Mouse (Mus musculus): ENCODE results near the gene Olfr877. TPM values are rescaled to one million over a fixed set of nuclear protein-coding genes. Genes with fewer than 3 reads are reported as not detected.

Gene Olfr877
- not detected in 2 replicates for polyA plus RNA-seq (2014; fragmentation: Nextera tagmentation; extraction: Ambion mirVana)

GRCm38 (mm10) chr9:37853969-37854368, at the start of gene Olfr877:
TSS of gene Olfr877 (plus strand) at chr9:37854269.
- H3K27me3 ChIP-seq (replicated peaks; ENCODE audit: control insufficient read depth, insufficient read depth, low read length): no peaks in the 10 kb centered on the region
- no peaks in the 10 kb centered on the region for H3K4me1 ChIP-seq (replicated peaks; ENCODE audit: control insufficient read depth, insufficient read depth, low read length)
- DNase-seq (ENCODE audit: low spot score): no peak
- no peak within 1 kb of the TSS for H3K9ac ChIP-seq (ENCODE audit: low read length)
- no peak within 1 kb of the TSS for H3K4me2 ChIP-seq (ENCODE audit: low read length)
- no peaks in the 10 kb centered on the region for H3K36me3 ChIP-seq (ENCODE audit: control insufficient read depth, insufficient read depth, low read length)
- H3K4me3 ChIP-seq (ENCODE audit: low read depth, low read length): no peak within 1 kb of the TSS
- 85% methylated on average over 4 of the region's 4 CpGs for WGBS
- no peak within 1 kb of the TSS for H3K27ac ChIP-seq (ENCODE audit: low read depth)
- no peaks in the 10 kb centered on the region for H3K9me3 ChIP-seq (ENCODE audit: control insufficient read depth, low read length)
- ATAC-seq (replicated peaks; ENCODE audit: low FRiP score, low TSS enrichment, low read depth): no peak

GRCm38 (mm10) chr9:37807235-37807634, 46.8 kb upstream of the Olfr877 start:
- no peak overlapping the region for H3K4me2 ChIP-seq (ENCODE audit: low read length)
- DNase-seq (ENCODE audit: low spot score) (no peak), ATAC-seq (replicated peaks; ENCODE audit: low FRiP score, low TSS enrichment, low read depth) (no peak)
- H3K4me3 ChIP-seq (ENCODE audit: low read depth, low read length): no peak overlapping the region
- H3K4me1 ChIP-seq (replicated peaks; ENCODE audit: control insufficient read depth, insufficient read depth, low read length): no peaks in the 10 kb centered on the region
- no peaks in the 10 kb centered on the region for H3K36me3 ChIP-seq (ENCODE audit: control insufficient read depth, insufficient read depth, low read length)
- H3K27ac ChIP-seq (ENCODE audit: low read depth): no peak overlapping the region
- H3K27me3 ChIP-seq (replicated peaks; ENCODE audit: control insufficient read depth, insufficient read depth, low read length): no peaks in the 10 kb centered on the region
- H3K9ac ChIP-seq (ENCODE audit: low read length): no peak overlapping the region
- no peaks in the 10 kb centered on the region for H3K9me3 ChIP-seq (ENCODE audit: control insufficient read depth, low read length)

GRCm38 (mm10) chr9:37808456-37808855, 45.6 kb upstream of the Olfr877 start:
- WGBS: 89% methylated on average over 3 of the region's 3 CpGs
- DNase-seq (ENCODE audit: low spot score): no peak
- no peak overlapping the region for H3K27ac ChIP-seq (ENCODE audit: low read depth)
- H3K9ac ChIP-seq (ENCODE audit: low read length): no peak overlapping the region
- no peaks in the 10 kb centered on the region for H3K27me3 ChIP-seq (replicated peaks; ENCODE audit: control insufficient read depth, insufficient read depth, low read length)
- H3K36me3 ChIP-seq (ENCODE audit: control insufficient read depth, insufficient read depth, low read length): no peaks in the 10 kb centered on the region
- H3K4me2 ChIP-seq (ENCODE audit: low read length): no peak overlapping the region
- no peaks in the 10 kb centered on the region for H3K4me1 ChIP-seq (replicated peaks; ENCODE audit: control insufficient read depth, insufficient read depth, low read length)
- H3K4me3 ChIP-seq (ENCODE audit: low read depth, low read length): no peak overlapping the region
- ATAC-seq (replicated peaks; ENCODE audit: low FRiP score, low TSS enrichment, low read depth): no peak
- H3K9me3 ChIP-seq (ENCODE audit: control insufficient read depth, low read length): no peaks in the 10 kb centered on the region

GRCm38 (mm10) chr9:37808976-37809375, 45.1 kb upstream of the Olfr877 start:
- no peaks in the 10 kb centered on the region for H3K4me1 ChIP-seq (replicated peaks; ENCODE audit: control insufficient read depth, insufficient read depth, low read length)
- DNase-seq (ENCODE audit: low spot score) (no peak), ATAC-seq (replicated peaks; ENCODE audit: low FRiP score, low TSS enrichment, low read depth) (no peak)
- WGBS: 70% methylated on average over 2 of the region's 2 CpGs
- H3K9me3 ChIP-seq (ENCODE audit: control insufficient read depth, low read length): no peaks in the 10 kb centered on the region
- H3K36me3 ChIP-seq (ENCODE audit: control insufficient read depth, insufficient read depth, low read length): no peaks in the 10 kb centered on the region
- H3K27ac ChIP-seq (ENCODE audit: low read depth): no peak overlapping the region
- no peak overlapping the region for H3K4me2 ChIP-seq (ENCODE audit: low read length)
- H3K9ac ChIP-seq (ENCODE audit: low read length): no peak overlapping the region
- no peaks in the 10 kb centered on the region for H3K27me3 ChIP-seq (replicated peaks; ENCODE audit: control insufficient read depth, insufficient read depth, low read length)
- no peak overlapping the region for H3K4me3 ChIP-seq (ENCODE audit: low read depth, low read length)

- no peak overlapping the region for H3K27ac ChIP-seq (ENCODE audit: low read depth)
- no peak overlapping the region for H3K4me3 ChIP-seq (ENCODE audit: low read depth, low read length)
- DNase-seq (ENCODE audit: low spot score) (no peak), ATAC-seq (replicated peaks; ENCODE audit: low FRiP score, low TSS enrichment, low read depth) (no peak)
- WGBS: 79% methylated on average over 3 of the region's 3 CpGs
- no peaks in the 10 kb centered on the region for H3K36me3 ChIP-seq (ENCODE audit: control insufficient read depth, insufficient read depth, low read length)
- no peaks in the 10 kb centered on the region for H3K27me3 ChIP-seq (replicated peaks; ENCODE audit: control insufficient read depth, insufficient read depth, low read length)
- no peak overlapping the region for H3K4me2 ChIP-seq (ENCODE audit: low read length)
- H3K4me1 ChIP-seq (replicated peaks; ENCODE audit: control insufficient read depth, insufficient read depth, low read length): no peaks in the 10 kb centered on the region
- no peak overlapping the region for H3K9ac ChIP-seq (ENCODE audit: low read length)
- no peaks in the 10 kb centered on the region for H3K9me3 ChIP-seq (ENCODE audit: control insufficient read depth, low read length)
Measured at GRCm38 (mm10) chr9:37814696-37815095, 39.4 kb upstream of the Olfr877 start.

GRCm38 (mm10) chr9:37829881-37830280, 24.2 kb upstream of the Olfr877 start:
- ATAC-seq (replicated peaks; ENCODE audit: low FRiP score, low TSS enrichment, low read depth) (no peak), DNase-seq (ENCODE audit: low spot score) (no peak)
- H3K4me1 ChIP-seq (replicated peaks; ENCODE audit: control insufficient read depth, insufficient read depth, low read length): no peaks in the 10 kb centered on the region
- no peak overlapping the region for H3K4me2 ChIP-seq (ENCODE audit: low read length)
- no peaks in the 10 kb centered on the region for H3K27me3 ChIP-seq (replicated peaks; ENCODE audit: control insufficient read depth, insufficient read depth, low read length)
- no peak overlapping the region for H3K27ac ChIP-seq (ENCODE audit: low read depth)
- no peaks in the 10 kb centered on the region for H3K9me3 ChIP-seq (ENCODE audit: control insufficient read depth, low read length)
- no peak overlapping the region for H3K9ac ChIP-seq (ENCODE audit: low read length)
- H3K36me3 ChIP-seq (ENCODE audit: control insufficient read depth, insufficient read depth, low read length): no peaks in the 10 kb centered on the region
- H3K4me3 ChIP-seq (ENCODE audit: low read depth, low read length): no peak overlapping the region

GRCm38 (mm10) chr9:37833341-37833740, 20.7 kb upstream of the Olfr877 start:
- Histone ChIP-seq H3K4me2 (ENCODE audit: low read length) (no peak overlapping the region), H3K27ac (ENCODE audit: low read depth) (no peak overlapping the region), H3K36me3 (ENCODE audit: control insufficient read depth, insufficient read depth, low read length) (no peaks in the 10 kb centered on the region), H3K4me3 (ENCODE audit: low read depth, low read length) (no peak overlapping the region), H3K9ac (ENCODE audit: low read length) (no peak overlapping the region), H3K9me3 (ENCODE audit: control insufficient read depth, low read length) (no peaks in the 10 kb centered on the region), H3K4me1 (replicated peaks; ENCODE audit: control insufficient read depth, insufficient read depth, low read length) (no peaks in the 10 kb centered on the region), H3K27me3 (replicated peaks; ENCODE audit: control insufficient read depth, insufficient read depth, low read length) (no peaks in the 10 kb centered on the region)
- DNase-seq (ENCODE audit: low spot score) (no peak), ATAC-seq (replicated peaks; ENCODE audit: low FRiP score, low TSS enrichment, low read depth) (no peak)
- WGBS: 70% methylated on average over 1 of the region's 1 CpGs

GRCm38 (mm10) chr9:37849267-37849666, 4.8 kb upstream of the Olfr877 start:
- no peak overlapping the region for H3K9ac ChIP-seq (ENCODE audit: low read length)
- H3K4me1 ChIP-seq (replicated peaks; ENCODE audit: control insufficient read depth, insufficient read depth, low read length): no peaks in the 10 kb centered on the region
- ATAC-seq (replicated peaks; ENCODE audit: low FRiP score, low TSS enrichment, low read depth) (no peak), DNase-seq (ENCODE audit: low spot score) (no peak)
- no peak overlapping the region for H3K27ac ChIP-seq (ENCODE audit: low read depth)
- no peaks in the 10 kb centered on the region for H3K27me3 ChIP-seq (replicated peaks; ENCODE audit: control insufficient read depth, insufficient read depth, low read length)
- no peaks in the 10 kb centered on the region for H3K9me3 ChIP-seq (ENCODE audit: control insufficient read depth, low read length)
- 85% methylated on average over 2 of the region's 2 CpGs for WGBS
- H3K4me2 ChIP-seq (ENCODE audit: low read length): no peak overlapping the region
- no peak overlapping the region for H3K4me3 ChIP-seq (ENCODE audit: low read depth, low read length)
- H3K36me3 ChIP-seq (ENCODE audit: control insufficient read depth, insufficient read depth, low read length): no peaks in the 10 kb centered on the region

- no peak overlapping the region for H3K4me2 ChIP-seq (ENCODE audit: low read length)
- H3K27me3 ChIP-seq (replicated peaks; ENCODE audit: control insufficient read depth, insufficient read depth, low read length): no peaks in the 10 kb centered on the region
- H3K9me3 ChIP-seq (ENCODE audit: control insufficient read depth, low read length): no peaks in the 10 kb centered on the region
- no peaks in the 10 kb centered on the region for H3K36me3 ChIP-seq (ENCODE audit: control insufficient read depth, insufficient read depth, low read length)
- no peaks in the 10 kb centered on the region for H3K4me1 ChIP-seq (replicated peaks; ENCODE audit: control insufficient read depth, insufficient read depth, low read length)
- H3K4me3 ChIP-seq (ENCODE audit: low read depth, low read length): no peak overlapping the region
- WGBS: 48% methylated on average over 1 of the region's 1 CpGs
- DNase-seq (ENCODE audit: low spot score) (no peak), ATAC-seq (replicated peaks; ENCODE audit: low FRiP score, low TSS enrichment, low read depth) (no peak)
- H3K27ac ChIP-seq (ENCODE audit: low read depth): no peak overlapping the region
- no peak overlapping the region for H3K9ac ChIP-seq (ENCODE audit: low read length)
Measured at GRCm38 (mm10) chr9:37863325-37863724, 9.3 kb downstream of the Olfr877 start.

Measured in intestine, embryonic 14.5 days (tissue).